Mouse (Mus musculus): ENCODE measurements around the gene 1110057P08Rik. TPM values are rescaled to one million over a fixed set of nuclear protein-coding genes. Genes with fewer than 3 reads are reported as not detected.

1110057P08Rik gene
- total RNA-seq, 1 experiment, result not detected

DNA sequence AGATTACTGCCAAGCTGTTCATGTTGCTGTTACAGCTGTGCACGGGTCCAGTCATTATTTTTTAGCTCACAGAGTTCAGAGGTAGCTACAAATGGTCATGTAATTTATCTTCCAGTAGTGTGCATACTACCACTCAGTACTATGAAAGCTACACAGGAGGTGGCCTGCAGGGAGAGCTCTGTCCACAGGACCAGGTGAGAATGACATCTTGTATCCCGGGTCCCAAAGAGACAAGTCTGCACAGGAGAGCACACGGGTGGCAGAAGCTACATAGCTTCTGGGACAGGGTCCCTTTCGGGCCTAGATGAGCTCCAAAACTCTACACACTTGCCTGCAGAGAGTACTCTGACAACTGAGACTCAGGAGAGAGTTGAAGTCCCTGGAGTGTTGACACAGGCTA lies 14.1 kb downstream of the 1110057P08Rik start:
- Histone ChIP-seq H3K9me3 (ENCODE audit: control insufficient read depth, insufficient read depth, low read depth, low read length) (no peaks in the 10 kb centered on the region), H3K9ac (ENCODE audit: insufficient read depth, low read depth, low read length, poor library complexity, severe bottlenecking) (no peak overlapping the region), H3K4me1 (ENCODE audit: control insufficient read depth in 2 of 2, insufficient read depth in 2 of 2, low read length in 2 of 2, poor library complexity in 1 of 2) (no peaks in the 10 kb centered on the region), H3K36me3 (ENCODE audit: control insufficient read depth, insufficient read depth, low read length, poor library complexity, severe bottlenecking) (no peaks in the 10 kb centered on the region), H3K27ac (ENCODE audit: insufficient read depth, low read depth, low read length, poor library complexity, severe bottlenecking) (no peak overlapping the region), H3K4me3 (ENCODE audit: insufficient read depth in 1 of 2, low read depth in 1 of 2, low read length in 2 of 2, poor library complexity in 1 of 2, severe bottlenecking in 1 of 2) (no peak overlapping the region)
- in situ Hi-C loops (cut with MboI; ENCODE audit: low sequenced_read_pairs in 2 of 2, unreplicated experiment in 2 of 2), result no loop called here
- DNase-seq (ENCODE audit: low read depth, low spot score), result peak; percentile 39
- TF ChIP-seq ZC3H11A (IDR thresholded peaks at IDR 0.05; ENCODE audit: borderline replicate concordance, low read depth, low read length), result peak; percentile 41; the same call in 1 of the 2 replicates
- TF ChIP-seq CHD2 (IDR thresholded peaks at IDR 0.05; ENCODE audit: low read depth, low read length), result no peak

GRCm38 (mm10) chr16:89205561-89205960 lies 31.0 kb downstream of the 1110057P08Rik start, which contains the start of gene Krtap20-2:
Gene Krtap20-2 (plus strand): TSS chr16:89205861.
- no peak within 1 kb of the TSS for H3K9ac ChIP-seq (ENCODE audit: insufficient read depth, low read depth, low read length, poor library complexity, severe bottlenecking)
- no peak for TF ChIP-seq CHD2 (IDR thresholded peaks at IDR 0.05; ENCODE audit: low read depth, low read length)
- no peak for TF ChIP-seq HCFC1 (IDR thresholded peaks at IDR 0.05; ENCODE audit: borderline replicate concordance, insufficient read depth, low read length)
- TF ChIP-seq ZC3H11A (IDR thresholded peaks at IDR 0.05; ENCODE audit: borderline replicate concordance, low read depth, low read length), result no peak
- TF ChIP-seq MAFK (IDR thresholded peaks at IDR 0.05; ENCODE audit: insufficient read depth, low read depth, low read length), result no peak
- TF ChIP-seq ZNF384 (IDR thresholded peaks at IDR 0.05; ENCODE audit: low read depth, low read length), result no peak
- H3K27ac ChIP-seq (ENCODE audit: insufficient read depth, low read depth, low read length, poor library complexity, severe bottlenecking), result no peak within 1 kb of the TSS
- in situ Hi-C loops (cut with MboI; ENCODE audit: low sequenced_read_pairs in 2 of 2, unreplicated experiment in 2 of 2), result no loop called here
- no peaks in the 10 kb centered on the region for H3K4me1 ChIP-seq (ENCODE audit: control insufficient read depth in 2 of 2, insufficient read depth in 2 of 2, low read length in 2 of 2, poor library complexity in 1 of 2)
- H3K36me3 ChIP-seq (ENCODE audit: control insufficient read depth, insufficient read depth, low read length, poor library complexity, severe bottlenecking), result no peaks in the 10 kb centered on the region
- no peaks in the 10 kb centered on the region for H3K9me3 ChIP-seq (ENCODE audit: control insufficient read depth, insufficient read depth, low read depth, low read length)
- no peak for DNase-seq (ENCODE audit: low read depth, low spot score)
- H3K4me3 ChIP-seq (ENCODE audit: insufficient read depth in 1 of 2, low read depth in 1 of 2, low read length in 2 of 2, poor library complexity in 1 of 2, severe bottlenecking in 1 of 2), result no peak within 1 kb of the TSS

Other genes with a start within 250 kb of the 1110057P08Rik start
- not detected in 2 replicates for gene Krtap19-9b, start 242.5 kb upstream of the 1110057P08Rik start, total RNA-seq (2012; rRNA removed)
- gene Krtap16-3, start 211.9 kb upstream of the 1110057P08Rik start, total RNA-seq (2012; rRNA removed), result not detected in 2 replicates
- not detected in 2 replicates for gene Krtap22-2, start 164.0 kb upstream of the 1110057P08Rik start, total RNA-seq (2012; rRNA removed)
- not detected in 2 replicates for gene Gm10229, start 159.5 kb upstream of the 1110057P08Rik start, total RNA-seq (2012; rRNA removed)
- not detected in 2 replicates for gene Krtap6-1, start 143.0 kb upstream of the 1110057P08Rik start, total RNA-seq (2012; rRNA removed)
- not detected in 2 replicates for gene Gm10228, start 133.3 kb upstream of the 1110057P08Rik start, total RNA-seq (2012; rRNA removed)
- 0.80 and 1.1 TPM in 2 replicates for gene Krtap6-5, start 126.9 kb upstream of the 1110057P08Rik start, total RNA-seq (2012; rRNA removed)
- not detected in 2 replicates for gene 1110025L11Rik, start 110.7 kb upstream of the 1110057P08Rik start, total RNA-seq (2012; rRNA removed)
- gene Krtap6-3, start 90.7 kb upstream of the 1110057P08Rik start, total RNA-seq (2012; rRNA removed), result not detected in 2 replicates
- not detected in 2 replicates for gene Gm6358, start 33.9 kb upstream of the 1110057P08Rik start, total RNA-seq (2012; rRNA removed)
- not detected in 2 replicates for gene Gm10061, start 23.6 kb upstream of the 1110057P08Rik start, total RNA-seq (2012; rRNA removed)
- not detected in 2 replicates for gene Gm9789, start 16.8 kb upstream of the 1110057P08Rik start, total RNA-seq (2012; rRNA removed)
- gene Gm7735, start 5.2 kb upstream of the 1110057P08Rik start, total RNA-seq (2012; rRNA removed), result not detected in 2 replicates
- gene Krtap20-2, start 31.1 kb downstream of the 1110057P08Rik start, total RNA-seq (2012; rRNA removed), result not detected in 2 replicates
- gene Krtap21-1, start 229.1 kb downstream of the 1110057P08Rik start, total RNA-seq (2012; rRNA removed), result not detected in 2 replicates
- gene Krtap6-2, start 245.4 kb downstream of the 1110057P08Rik start, total RNA-seq (2012; rRNA removed), result not detected in 2 replicates

Data from ES-E14 (cell line).